Mouse (Mus musculus) lung, embryonic 15.5 days (tissue): ENCODE results near the gene Capsl. TPM values are rescaled to one million over a fixed set of nuclear protein-coding genes. Genes with fewer than 3 reads are reported as not detected.

ENCODE experiments used
- ATAC-seq: fragments of 200-750 bp; cut with Nextera tagmentation; 2 replicates; pipeline ENCODE4 v1.8.0; 2017; ENCODE audit warnings: moderate number of reproducible peaks, borderline replicate concordance; ENCODE audit not compliant: low FRiP score, low TSS enrichment; ENCODE audit errors: extremely low read depth
- H3K27ac ChIP-seq: fragments of 300-500 bp; sonication (generic); 2 replicates; pipeline ENCODE4 v1.5.1; 2015; ENCODE audit warnings: moderate library complexity, mild to moderate bottlenecking, inconsistent platforms
- H3K27me3 ChIP-seq: fragments of 300-500 bp; sonication (generic); 2 replicates; pipeline ENCODE4 v1.6.1; 2015; ENCODE audit warnings: inconsistent platforms
- H3K36me3 ChIP-seq: fragments of 300-500 bp; sonication (generic); 2 replicates; pipeline ENCODE4 v1.6.1; 2015; ENCODE audit warnings: inconsistent platforms
- H3K4me1 ChIP-seq: fragments of 300-500 bp; sonication (generic); 2 replicates; pipeline ENCODE4 v1.6.1; 2015; ENCODE audit warnings: inconsistent platforms
- H3K4me2 ChIP-seq: fragments of 300-500 bp; sonication (generic); 2 replicates; pipeline ENCODE4 v1.6.1; 2015; ENCODE audit warnings: inconsistent platforms, mild to moderate bottlenecking, moderate library complexity
- H3K4me3 ChIP-seq: fragments of 300-500 bp; sonication (generic); 2 replicates; pipeline ENCODE4 v1.5.1; 2015; ENCODE audit warnings: mild to moderate bottlenecking, inconsistent platforms
- H3K9ac ChIP-seq: fragments of 300-500 bp; sonication (generic); 2 replicates; pipeline ENCODE4 v1.6.1; 2015; ENCODE audit warnings: inconsistent platforms
- H3K9me3 ChIP-seq: fragments of 300-500 bp; sonication (generic); 2 replicates; pipeline ENCODE4 v1.6.1; 2016; ENCODE audit warnings: inconsistent platforms
- WGBS: fragments of 180-500 bp; shearing (Covaris S2); methylation state at CpG from one replicate; pipeline ENCODE4 v1.1.7; 2015; 5-methylcytosine and 5-hydroxymethylcytosine counted together
- polyA plus RNA-seq: library from polyadenylated mRNA; unstranded; fragments of >200 nt; fragmentation: Nextera tagmentation; extraction: Ambion mirVana; gene quantifications from 2 replicates; pipeline ENCODE4 v1.2.1, GENCODE M21; 2015

The Capsl gene
- polyA plus RNA-seq, 1 experiment from 2014 or later: 9.0 TPM

GRCm38 (mm10) chr15:9472167-9472566 is 36.3 kb downstream of the Capsl start:
- Histone ChIP-seq H3K4me2 (no peak overlapping the region), H3K9ac (no peak overlapping the region), H3K27me3 (no peaks in the 10 kb centered on the region), H3K4me3 (no peak overlapping the region), H3K9me3 (no peaks in the 10 kb centered on the region), H3K36me3 (no peaks in the 10 kb centered on the region), H3K4me1 (no peaks in the 10 kb centered on the region), H3K27ac (no peak overlapping the region)
- WGBS: 27% methylated on average over 3 of the region's 3 CpGs
- ATAC-seq: no peak

GRCm38 (mm10) chr15:9472618-9473017 is 36.8 kb downstream of the Capsl start:
- H3K9me3 ChIP-seq: no peaks in the 10 kb centered on the region
- H3K27ac ChIP-seq: no peak overlapping the region
- no peak overlapping the region for H3K4me3 ChIP-seq
- H3K9ac ChIP-seq: no peak overlapping the region
- no peak for ATAC-seq
- H3K4me2 ChIP-seq: no peak overlapping the region
- H3K4me1 ChIP-seq: no peaks in the 10 kb centered on the region
- 49% methylated on average over 3 of the region's 3 CpGs for whole genome bisulfite sequencing
- no peaks in the 10 kb centered on the region for H3K36me3 ChIP-seq
- no peaks in the 10 kb centered on the region for H3K27me3 ChIP-seq

- H3K9ac ChIP-seq: no peak overlapping the region
- H3K9me3 ChIP-seq: no peaks in the 10 kb centered on the region
- H3K27me3 ChIP-seq: no peaks in the 10 kb centered on the region
- no peak overlapping the region for H3K4me2 ChIP-seq
- H3K4me3 ChIP-seq: no peak overlapping the region
- no peak overlapping the region for H3K27ac ChIP-seq
- 68% methylated on average over 1 of the region's 1 CpGs for WGBS
- no peaks in the 10 kb centered on the region for H3K36me3 ChIP-seq
- no peak for ATAC-seq
- H3K4me1 ChIP-seq: no peaks in the 10 kb centered on the region
These were observed 37.4 kb downstream of the Capsl start for GRCm38 (mm10) chr15:9473188-9473587.

GRCm38 (mm10) chr15:9489417-9490118 is 53.7 kb downstream of the Capsl start:
- no peaks in the 10 kb centered on the region for H3K27me3 ChIP-seq
- no peak for ATAC-seq
- H3K4me1 ChIP-seq: no peaks in the 10 kb centered on the region
- no peak overlapping the region for H3K4me2 ChIP-seq
- H3K9ac ChIP-seq: no peak overlapping the region
- H3K4me3 ChIP-seq: no peak overlapping the region
- no peaks in the 10 kb centered on the region for H3K9me3 ChIP-seq
- 83% methylated on average over 2 of the region's 2 CpGs for WGBS
- H3K36me3 ChIP-seq: no peaks in the 10 kb centered on the region
- H3K27ac ChIP-seq: no peak overlapping the region

- H3K9me3 ChIP-seq: no peaks in the 10 kb centered on the region
- H3K9ac ChIP-seq: no peak overlapping the region
- no peak for ATAC-seq
- 79% methylated on average over 3 of the region's 3 CpGs for WGBS
- H3K36me3 ChIP-seq: no peaks in the 10 kb centered on the region
- H3K4me3 ChIP-seq: no peak overlapping the region
- H3K27ac ChIP-seq: no peak overlapping the region
- H3K27me3 ChIP-seq: no peaks in the 10 kb centered on the region
- no peak overlapping the region for H3K4me2 ChIP-seq
- no peaks in the 10 kb centered on the region for H3K4me1 ChIP-seq
These were observed 56.2 kb downstream of the Capsl start for GRCm38 (mm10) chr15:9492077-9492476.

Other genes with a start within 250 kb of the Capsl start
- not detected in 2 replicates for gene Ugt3a1, start 159.1 kb upstream of the Capsl start, polyA plus RNA-seq
- gene Ugt3a2, start 100.5 kb upstream of the Capsl start, polyA plus RNA-seq: not detected in 2 replicates
- 0.33 and 0.86 TPM in 2 replicates for gene Il7r, start 94.1 kb downstream of the Capsl start, polyA plus RNA-seq